Mouse (Mus musculus): ENCODE measurements around the gene Srgap1.

Srgap1 gene

GRCm38 (mm10) chr10:121961121-121961893 lies 85.8 kb downstream of the Srgap1 start:
- no peak for DNase-seq

GRCm38 (mm10) chr10:121958741-121959140 lies 88.4 kb downstream of the Srgap1 start:
- no peak for DNase-seq

DNA sequence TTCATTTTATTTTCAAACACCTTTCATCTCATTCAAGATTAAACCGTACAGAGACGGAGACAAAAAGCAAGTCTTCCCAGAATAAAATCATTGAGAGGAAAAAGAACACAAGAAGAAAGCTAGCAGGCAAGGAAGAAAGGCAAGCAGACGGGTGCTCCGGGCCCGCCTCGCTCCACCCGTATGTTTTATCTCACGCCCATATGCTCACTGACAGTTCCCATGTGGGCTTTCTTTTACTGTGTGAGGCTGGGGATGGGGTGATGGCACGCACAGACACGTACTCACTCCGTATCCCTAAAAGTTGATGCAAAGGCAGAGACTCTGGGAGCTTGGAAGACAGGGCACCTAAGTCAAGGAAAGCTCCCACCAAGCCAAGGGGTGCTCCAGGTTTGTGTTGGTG lies 90.6 kb downstream of the Srgap1 start:
- DNase-seq, result no peak

DNA sequence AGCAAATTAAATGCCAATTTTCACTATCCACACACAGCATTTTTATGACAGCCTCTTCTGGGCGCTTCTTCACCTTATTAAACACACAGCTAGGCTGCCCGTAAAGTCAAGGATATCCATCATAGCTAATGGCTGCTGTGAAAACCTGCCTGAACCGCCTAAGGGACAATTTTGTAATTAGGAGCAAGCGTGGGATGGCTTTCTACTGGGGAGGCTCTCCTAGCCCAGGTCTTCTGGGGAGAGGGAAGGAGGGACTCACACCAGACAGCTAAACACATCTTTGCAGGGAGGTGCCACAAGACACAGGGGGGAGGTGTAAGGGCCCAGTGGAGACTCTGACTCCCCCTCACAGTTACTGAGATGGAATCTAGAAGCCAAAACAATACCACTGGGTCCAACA lies 91.4 kb downstream of the Srgap1 start:
- DNase-seq, result peak; percentile 30 to 54

- no peak for DNase-seq
Observed at GRCm38 (mm10) chr10:121954877-121955276, 92.2 kb downstream of the Srgap1 start.

GRCm38 (mm10) chr10:121953041-121953440 lies 94.1 kb downstream of the Srgap1 start:
- DNase-seq, result no peak

GRCm38 (mm10) chr10:121946173-121946572 lies 100.9 kb downstream of the Srgap1 start:
- no peak for DNase-seq

- DNase-seq, result no peak
Observed at GRCm38 (mm10) chr10:121931909-121932308, 115.2 kb downstream of the Srgap1 start.

DNA sequence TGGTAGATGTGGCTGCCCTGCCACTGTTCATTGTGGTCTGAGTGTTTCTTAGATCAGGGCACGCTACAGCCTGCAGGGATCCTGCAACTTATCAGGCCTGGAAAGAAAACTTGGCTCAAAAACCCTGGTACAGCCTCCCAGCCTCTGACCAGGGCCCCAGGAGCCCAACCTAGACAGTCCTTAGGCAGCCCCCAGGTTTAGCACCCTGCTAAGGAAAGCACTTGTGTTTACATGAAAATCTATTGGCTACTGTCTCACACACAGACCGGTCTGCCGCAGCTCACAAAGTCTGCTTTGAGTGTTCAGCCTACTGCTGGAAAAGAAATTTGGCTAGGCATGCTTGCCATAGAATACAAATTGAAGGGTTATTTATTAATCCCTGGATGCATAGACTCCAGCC lies 121.0 kb downstream of the Srgap1 start:
- no peak for DNase-seq

- no peak for DNase-seq
Observed at GRCm38 (mm10) chr10:121919016-121919415, 128.1 kb downstream of the Srgap1 start.

- DNase-seq, result no peak
Observed at GRCm38 (mm10) chr10:121918579-121918978, 128.5 kb downstream of the Srgap1 start.

GRCm38 (mm10) chr10:121915530-121915929 lies 131.6 kb downstream of the Srgap1 start:
- DNase-seq, result no peak

GRCm38 (mm10) chr10:121904137-121904536 lies 143.0 kb downstream of the Srgap1 start:
- peak; percentile 61 to 71 for DNase-seq

- DNase-seq, result no peak
Observed at GRCm38 (mm10) chr10:121902651-121903050, 144.5 kb downstream of the Srgap1 start.

GRCm38 (mm10) chr10:121900772-121901171 lies 146.3 kb downstream of the Srgap1 start:
- no peak for DNase-seq

DNA sequence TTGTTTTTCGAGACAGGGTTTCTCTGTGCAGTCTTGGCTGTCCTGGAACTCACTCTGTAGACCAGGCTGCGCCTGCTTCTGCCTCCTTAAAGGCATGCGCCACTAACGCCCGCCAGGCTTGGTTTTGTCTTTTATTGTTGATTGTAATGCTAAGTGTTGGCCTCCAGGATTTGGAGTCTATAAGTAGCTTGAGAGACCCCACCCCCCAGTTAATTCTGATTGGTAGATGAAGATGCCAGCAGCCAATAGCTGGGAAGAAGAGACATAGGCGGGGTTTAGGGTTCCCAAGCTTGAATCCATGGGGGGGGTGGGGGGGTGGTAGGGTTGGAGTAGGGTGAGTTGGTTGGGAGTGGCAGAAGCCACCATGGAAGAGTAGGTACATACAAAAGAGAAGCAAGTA lies 147.4 kb downstream of the Srgap1 start:
- no peak for DNase-seq

- DNase-seq, result no peak
Observed at GRCm38 (mm10) chr10:121897835-121898370, 149.2 kb downstream of the Srgap1 start.

DNA sequence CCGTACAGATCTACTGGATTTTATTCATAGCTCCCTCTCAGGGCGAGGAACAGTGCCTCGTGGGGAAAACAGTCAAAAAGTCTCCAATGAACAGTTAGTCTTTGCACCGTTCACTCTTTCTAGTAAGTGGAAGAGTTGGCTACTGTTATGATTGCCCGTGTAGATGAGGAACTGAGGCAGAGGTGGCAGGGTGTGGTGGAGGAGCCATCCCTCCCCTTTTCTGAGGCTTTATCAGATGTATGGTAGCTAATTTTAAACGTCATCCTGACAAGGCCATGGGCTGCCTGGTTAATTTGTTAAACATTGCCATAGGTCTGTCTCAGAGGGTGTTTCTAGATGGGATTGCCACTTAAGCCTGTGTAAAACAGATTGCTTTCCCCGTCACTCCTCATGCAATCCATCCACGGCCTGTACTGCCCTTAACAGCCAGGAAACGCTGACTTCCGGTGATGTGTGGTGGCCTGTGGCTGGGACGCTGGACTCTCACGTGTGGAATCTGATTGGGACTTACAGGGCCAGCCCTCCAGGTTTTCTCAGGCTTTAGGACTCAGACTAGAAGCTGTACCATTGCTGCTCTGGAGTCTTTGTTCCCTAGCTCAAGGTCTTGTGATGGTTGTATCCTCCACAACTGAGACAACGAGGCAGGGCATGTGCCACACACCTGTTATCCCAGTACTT lies 155.6 kb downstream of the Srgap1 start:
- peak in 1 of 2 experiments; percentile 39 for DNase-seq

DNA sequence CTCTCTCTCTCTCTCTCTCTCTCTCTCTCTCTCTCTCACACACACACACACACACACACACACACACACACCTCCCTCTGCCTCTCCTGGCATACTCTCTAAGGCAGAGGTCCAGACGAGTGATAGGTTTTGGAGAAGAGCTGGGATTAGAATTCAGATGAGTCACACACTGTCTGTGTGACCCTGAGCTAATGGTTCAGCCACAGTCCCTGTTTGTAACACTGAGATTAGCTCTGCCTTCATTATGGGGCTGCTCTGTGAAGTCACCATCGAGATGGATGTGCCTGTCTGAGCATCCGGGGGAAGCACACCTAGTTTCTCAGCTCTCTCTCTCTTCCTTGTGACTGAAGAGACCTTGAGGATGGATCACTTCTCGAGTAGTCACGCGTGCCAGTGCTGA lies 157.1 kb downstream of the Srgap1 start:
- DNase-seq, result no peak

GRCm38 (mm10) chr10:121886805-121887204 lies 160.3 kb downstream of the Srgap1 start:
- DNase-seq, result peak in 1 of 2 experiments; percentile 19

- no peak for DNase-seq
Observed at GRCm38 (mm10) chr10:121885512-121886218, 161.4 kb downstream of the Srgap1 start.

DNA sequence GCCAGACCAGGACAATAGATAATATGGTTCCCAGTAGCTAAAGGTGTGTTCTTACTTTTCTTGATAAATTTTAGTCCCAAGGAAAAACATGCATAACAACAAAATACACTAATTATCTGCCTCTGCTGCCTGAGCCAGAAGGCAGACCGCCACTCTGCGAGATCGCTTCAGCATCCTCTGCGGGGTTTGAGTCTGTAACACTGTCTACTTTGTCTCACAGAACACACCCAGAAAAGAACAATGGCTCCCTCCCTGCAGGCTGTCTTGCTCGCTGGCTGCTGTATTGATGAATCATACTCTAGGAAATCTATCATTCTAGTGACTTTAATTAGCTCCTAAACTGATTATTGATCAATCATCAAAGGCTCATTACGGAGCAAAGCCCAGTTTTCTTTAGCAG lies 164.7 kb downstream of the Srgap1 start:
- DNase-seq, result no peak

- no peak for DNase-seq
Observed at GRCm38 (mm10) chr10:121878855-121879254, 168.3 kb downstream of the Srgap1 start.

All from kidney, postnatal 4 days (tissue).